Mouse (Mus musculus) liver, embryonic 13.5 days (tissue): ENCODE results near the gene Slc25a38. TPM values are rescaled to one million over a fixed set of nuclear protein-coding genes. Genes with fewer than 3 reads are reported as not detected.

Experiments
- ATAC-seq: fragments of 200-750 bp; cut with Nextera tagmentation; 2 replicates; pipeline ENCODE4 v1.8.0; 2017; ENCODE audit warnings: low read depth, mild to moderate bottlenecking, moderate number of reproducible peaks, moderate library complexity
- DNase-seq: peaks from one replicate; pipeline ENCODE4 v3.0.0; 2022
- H3K27ac ChIP-seq: fragments of 300-500 bp; sonication (generic); 2 replicates; pipeline ENCODE4 v1.5.1; 2015; ENCODE audit warnings: moderate library complexity, mild to moderate bottlenecking, inconsistent platforms
- H3K27me3 ChIP-seq: fragments of 300-500 bp; sonication (generic); 2 replicates; pipeline ENCODE4 v1.6.1; 2015; ENCODE audit warnings: mild to moderate bottlenecking, inconsistent platforms
- H3K36me3 ChIP-seq: fragments of 300-500 bp; sonication (generic); 2 replicates; pipeline ENCODE4 v1.6.1; 2015; ENCODE audit warnings: mild to moderate bottlenecking, inconsistent platforms
- H3K4me1 ChIP-seq: fragments of 300-500 bp; sonication (generic); replicated peaks from 2 replicates; pipeline ENCODE4 v1.6.1; 2015; ENCODE audit warnings: inconsistent platforms
- H3K4me2 ChIP-seq: fragments of 300-500 bp; sonication (generic); 2 replicates; pipeline ENCODE4 v1.6.1; 2015; ENCODE audit warnings: inconsistent platforms, mild to moderate bottlenecking, moderate library complexity
- H3K4me3 ChIP-seq: fragments of 300-500 bp; sonication (generic); replicated peaks from 2 replicates; pipeline ENCODE4 v1.5.1; 2015; ENCODE audit warnings: mild to moderate bottlenecking, inconsistent platforms
- H3K9ac ChIP-seq: fragments of 300-500 bp; sonication (generic); 2 replicates; pipeline ENCODE4 v1.6.1; 2015; ENCODE audit warnings: mild to moderate bottlenecking, inconsistent platforms
- H3K9me3 ChIP-seq: fragments of 300-500 bp; sonication (generic); replicated peaks from 2 replicates; pipeline ENCODE4 v1.6.1; 2016; ENCODE audit warnings: inconsistent platforms
- WGBS: fragments of 180-500 bp; shearing (Covaris S2); methylation state at CpG from one replicate; pipeline ENCODE4 v1.1.7; 2015; ENCODE audit not compliant: insufficient replicate concordance; 5-methylcytosine and 5-hydroxymethylcytosine counted together
- polyA plus RNA-seq: library from polyadenylated mRNA; unstranded; fragments of >200 nt; fragmentation: Nextera tagmentation; extraction: Ambion mirVana; gene quantifications from 2 replicates; pipeline ENCODE4 v1.2.1, GENCODE M21; 2015

Gene Slc25a38
- polyA plus RNA-seq, 1 experiment from 2014 or later = 137 TPM

- Histone ChIP-seq H3K27ac (no peak overlapping the region), H3K4me2 (no peak overlapping the region), H3K4me1 (no peaks in the 10 kb centered on the region), H3K9me3 (no peaks in the 10 kb centered on the region), H3K9ac (no peak overlapping the region), H3K36me3 (no peaks in the 10 kb centered on the region), H3K4me3 (no peak overlapping the region), H3K27me3 (no peaks in the 10 kb centered on the region)
- ATAC-seq (no peak), DNase-seq (no peak)
- 56% methylated on average over 6 of the region's 6 CpGs for WGBS
Observed at GRCm38 (mm10) chr9:120081247-120081646, 28.9 kb upstream of the Slc25a38 start.

- DNase-seq (no peak), ATAC-seq (no peak)
- no peaks in the 10 kb centered on the region for H3K27me3 ChIP-seq
- 61% methylated on average over 5 of the region's 5 CpGs for WGBS
- H3K4me1 ChIP-seq = no peaks in the 10 kb centered on the region
- no peaks in the 10 kb centered on the region for H3K36me3 ChIP-seq
- no peaks in the 10 kb centered on the region for H3K9me3 ChIP-seq
- no peak overlapping the region for H3K9ac ChIP-seq
- no peak overlapping the region for H3K4me2 ChIP-seq
- H3K4me3 ChIP-seq = no peak overlapping the region
- no peak overlapping the region for H3K27ac ChIP-seq
Observed at GRCm38 (mm10) chr9:120081967-120082366, 28.2 kb upstream of the Slc25a38 start.

- Histone ChIP-seq H3K27ac (no peak overlapping the region), H3K27me3 (no peaks in the 10 kb centered on the region), H3K9me3 (no peaks in the 10 kb centered on the region), H3K36me3 (no peaks in the 10 kb centered on the region), H3K4me3 (no peak overlapping the region), H3K9ac (no peak overlapping the region), H3K4me1 (no peaks in the 10 kb centered on the region), H3K4me2 (no peak overlapping the region)
- 74% methylated on average over 4 of the region's 4 CpGs for WGBS
- DNase-seq (no peak), ATAC-seq (no peak)
Observed at GRCm38 (mm10) chr9:120082691-120083090, 27.5 kb upstream of the Slc25a38 start.

GRCm38 (mm10) chr9:120083158-120083894 is 26.8 kb upstream of the Slc25a38 start:
- Histone ChIP-seq H3K9me3 (no peaks in the 10 kb centered on the region), H3K9ac (no peak overlapping the region), H3K27me3 (no peaks in the 10 kb centered on the region), H3K4me1 (no peaks in the 10 kb centered on the region), H3K4me2 (no peak overlapping the region), H3K36me3 (no peaks in the 10 kb centered on the region), H3K27ac (no peak overlapping the region), H3K4me3 (no peak overlapping the region)
- 59% methylated on average over 18 of the region's 18 CpGs for WGBS
- DNase-seq (no peak), ATAC-seq (no peak)

- no peak for ATAC-seq
- H3K27me3 ChIP-seq = no peaks in the 10 kb centered on the region
- no peaks in the 10 kb centered on the region for H3K9me3 ChIP-seq
- no peaks in the 10 kb centered on the region for H3K36me3 ChIP-seq
- H3K4me1 ChIP-seq = no peaks in the 10 kb centered on the region
- 64% methylated on average over 9 of the region's 9 CpGs for WGBS
- H3K9ac ChIP-seq = no peak overlapping the region
- no peak overlapping the region for H3K4me3 ChIP-seq
- H3K27ac ChIP-seq = no peak overlapping the region
- DNase-seq = no peak
- no peak overlapping the region for H3K4me2 ChIP-seq
Observed at GRCm38 (mm10) chr9:120084406-120084805, 25.8 kb upstream of the Slc25a38 start.

GRCm38 (mm10) chr9:120089125-120089524 is 21.0 kb upstream of the Slc25a38 start:
- H3K27ac ChIP-seq = no peak overlapping the region
- no peaks in the 10 kb centered on the region for H3K36me3 ChIP-seq
- 74% methylated on average over 7 of the region's 7 CpGs for WGBS
- no peak overlapping the region for H3K4me3 ChIP-seq
- no peak for ATAC-seq
- no peak overlapping the region for H3K4me2 ChIP-seq
- no peak for DNase-seq
- H3K9ac ChIP-seq = no peak overlapping the region
- no peaks in the 10 kb centered on the region for H3K9me3 ChIP-seq
- no peaks in the 10 kb centered on the region for H3K4me1 ChIP-seq
- H3K27me3 ChIP-seq = no peaks in the 10 kb centered on the region

- no peak overlapping the region for H3K27ac ChIP-seq
- no peaks in the 10 kb centered on the region for H3K9me3 ChIP-seq
- no peaks in the 10 kb centered on the region for H3K27me3 ChIP-seq
- no peak overlapping the region for H3K4me3 ChIP-seq
- no peaks in the 10 kb centered on the region for H3K4me1 ChIP-seq
- WGBS = 74% methylated on average over 10 of the region's 10 CpGs
- no peak for ATAC-seq
- no peaks in the 10 kb centered on the region for H3K36me3 ChIP-seq
- DNase-seq = no peak
- H3K9ac ChIP-seq = no peak overlapping the region
- H3K4me2 ChIP-seq = no peak overlapping the region
Observed at GRCm38 (mm10) chr9:120091086-120091485, 19.1 kb upstream of the Slc25a38 start.

- no peaks in the 10 kb centered on the region for H3K9me3 ChIP-seq
- no peak within 1 kb of the TSS for H3K9ac ChIP-seq
- no peaks in the 10 kb centered on the region for H3K27me3 ChIP-seq
- no peak within 1 kb of the TSS for H3K4me2 ChIP-seq
- H3K4me3 ChIP-seq = no peak within 1 kb of the TSS
- ATAC-seq (no peak), DNase-seq (no peak)
- H3K27ac ChIP-seq = no peak within 1 kb of the TSS
- WGBS = 64% methylated on average over 5 of the region's 5 CpGs
- no peaks in the 10 kb centered on the region for H3K36me3 ChIP-seq
- no peaks in the 10 kb centered on the region for H3K4me1 ChIP-seq
Observed at GRCm38 (mm10) chr9:120091696-120092238, 18.4 kb upstream of the Slc25a38 start, which contains the start of gene Ccr8. Ccr8 (plus strand) TSS chr9:120092114.

GRCm38 (mm10) chr9:120093701-120094100 is 16.5 kb upstream of the Slc25a38 start:
- no peaks in the 10 kb centered on the region for H3K36me3 ChIP-seq
- no peak overlapping the region for H3K4me2 ChIP-seq
- no peak overlapping the region for H3K27ac ChIP-seq
- WGBS = 71% methylated on average over 13 of the region's 13 CpGs
- DNase-seq = no peak
- no peak overlapping the region for H3K9ac ChIP-seq
- no peak for ATAC-seq
- H3K4me3 ChIP-seq = no peak overlapping the region
- H3K27me3 ChIP-seq = no peaks in the 10 kb centered on the region
- no peaks in the 10 kb centered on the region for H3K4me1 ChIP-seq
- no peaks in the 10 kb centered on the region for H3K9me3 ChIP-seq

- Histone ChIP-seq H3K9ac (no peak overlapping the region), H3K4me3 (no peak overlapping the region), H3K36me3 (no peaks in the 10 kb centered on the region), H3K27me3 (no peaks in the 10 kb centered on the region), H3K27ac (no peak overlapping the region), H3K4me2 (no peak overlapping the region), H3K4me1 (peaks cover 10% of the 10 kb centered on the region; the same call in 1 of the 2 replicates), H3K9me3 (no peaks in the 10 kb centered on the region)
- ATAC-seq = no peak
- WGBS = 21% methylated on average over 7 of the region's 7 CpGs
- no peak for DNase-seq
Observed at GRCm38 (mm10) chr9:120095886-120096285, 14.3 kb upstream of the Slc25a38 start.

- Histone ChIP-seq H3K4me1 (peaks cover 10% of the 10 kb centered on the region; the same call in 1 of the 2 replicates), H3K9me3 (peaks cover 10% of the 10 kb centered on the region; the same call in 1 of the 2 replicates), H3K27ac (no peak overlapping the region), H3K4me3 (no peak overlapping the region), H3K9ac (no peak overlapping the region), H3K36me3 (no peaks in the 10 kb centered on the region), H3K27me3 (no peaks in the 10 kb centered on the region), H3K4me2 (peak overlapping the region; percentile 23; the same call in 1 of the 2 replicates)
- ATAC-seq (no peak), DNase-seq (peak; percentile 44)
- WGBS = 18% methylated on average over 7 of the region's 7 CpGs
Observed at GRCm38 (mm10) chr9:120098682-120099081, 11.5 kb upstream of the Slc25a38 start.

- no peaks in the 10 kb centered on the region for H3K36me3 ChIP-seq
- H3K9me3 ChIP-seq = peaks cover 10% of the 10 kb centered on the region; the same call in 1 of the 2 replicates
- H3K27me3 ChIP-seq = no peaks in the 10 kb centered on the region
- no peak overlapping the region for H3K4me3 ChIP-seq
- ATAC-seq (no peak), DNase-seq (no peak)
- H3K4me2 ChIP-seq = no peak overlapping the region
- no peak overlapping the region for H3K27ac ChIP-seq
- no peak overlapping the region for H3K9ac ChIP-seq
- peaks cover 10% of the 10 kb centered on the region; the same call in 1 of the 2 replicates for H3K4me1 ChIP-seq
- 74% methylated on average over 8 of the region's 8 CpGs for WGBS
Observed at GRCm38 (mm10) chr9:120099304-120099703, 10.9 kb upstream of the Slc25a38 start.
